Mouse (Mus musculus): ENCODE results near the gene Gm17545.

DNA sequence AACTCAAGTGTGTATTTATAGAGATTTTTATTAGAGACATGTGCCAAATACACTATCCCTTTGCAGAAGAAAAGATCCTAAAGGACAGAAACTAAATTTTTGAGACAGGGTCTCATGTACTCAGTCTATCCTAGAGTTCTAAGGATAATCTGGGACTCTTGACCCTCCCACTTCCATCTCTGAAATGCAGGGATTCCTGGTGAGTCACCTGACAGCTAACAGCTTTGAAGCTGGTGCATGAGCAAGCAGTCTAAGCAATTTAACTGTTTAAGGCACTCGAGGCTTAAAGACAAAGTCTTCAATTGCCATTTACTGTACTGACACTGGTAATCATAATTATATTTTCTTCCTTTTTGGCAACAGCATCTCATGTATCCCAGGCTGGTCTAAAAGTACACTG, 31.5 kb upstream of the Gm17545 start:
- TF ChIP-seq POLR2A (IDR thresholded peaks at IDR 0.05; ENCODE audit: insufficient read depth, low read depth, low read length) (no peak), CTCF (IDR thresholded peaks at IDR 0.05) (no peak), EP300 (IDR thresholded peaks at IDR 0.05; ENCODE audit: insufficient read depth, low read depth, low read length) (no peak)

All from heart, adult 2 months (tissue).